Mouse (Mus musculus) forebrain, embryonic 16.5 days (tissue): ENCODE measurements around the gene Map1lc3a. TPM values are rescaled to one million over a fixed set of nuclear protein-coding genes. Genes with fewer than 3 reads are reported as not detected.

Experiments
- ATAC-seq: fragments of 200-750 bp; cut with Nextera tagmentation; 2 replicates; pipeline ENCODE4 v1.8.0; 2017; ENCODE audit warnings: mild to moderate bottlenecking, moderate library complexity
- H3K27ac ChIP-seq: fragments of 300-500 bp; sonication (generic); 2 replicates; pipeline ENCODE4 v1.5.1; 2014; ENCODE audit warnings: low read length, control low read depth
- H3K27me3 ChIP-seq: fragments of 300-500 bp; sonication (generic); replicated peaks from 2 replicates; pipeline ENCODE4 v1.6.1; 2014; ENCODE audit warnings: low read length; ENCODE audit not compliant: control insufficient read depth, insufficient read depth
- H3K36me3 ChIP-seq: fragments of 300-500 bp; sonication (generic); 2 replicates; pipeline ENCODE4 v1.6.1; 2014; ENCODE audit not compliant: control insufficient read depth, insufficient read depth
- H3K4me1 ChIP-seq: fragments of 300-500 bp; sonication (generic); replicated peaks from 2 replicates; pipeline ENCODE4 v1.6.1; 2014; ENCODE audit warnings: low read length; ENCODE audit not compliant: control insufficient read depth, insufficient read depth
- H3K4me2 ChIP-seq: fragments of 300-500 bp; sonication (generic); 2 replicates; pipeline ENCODE4 v1.6.1; 2014; ENCODE audit warnings: mild to moderate bottlenecking, low read length, control low read depth
- H3K4me3 ChIP-seq: fragments of 300-500 bp; sonication (generic); replicated peaks from 2 replicates; pipeline ENCODE4 v1.5.1; 2014; ENCODE audit warnings: mild to moderate bottlenecking, low read length, control low read depth
- H3K9ac ChIP-seq: fragments of 300-500 bp; sonication (generic); replicated peaks from 2 replicates; pipeline ENCODE4 v1.6.1; 2014; ENCODE audit warnings: low read depth, low read length, control low read depth
- H3K9me3 ChIP-seq: fragments of 300-500 bp; sonication (generic); 2 replicates; pipeline ENCODE4 v1.6.1; 2016; ENCODE audit warnings: low read length; ENCODE audit not compliant: control insufficient read depth
- WGBS: fragments of 180-500 bp; shearing (Covaris S2); extraction: QIAGEN DNeasy Blood & Tissue Kit; methylation state at CpG from one replicate; pipeline ENCODE4 v1.1.7; 2014; 5-methylcytosine and 5-hydroxymethylcytosine counted together
- polyA plus RNA-seq: library from polyadenylated mRNA; unstranded; fragments of >200 nt; fragmentation: Nextera tagmentation; extraction: Ambion mirVana; gene quantifications from 2 replicates; pipeline ENCODE4 v1.2.1, GENCODE M21; 2015

The Map1lc3a gene
- polyA plus RNA-seq, 1 experiment from 2014 or later: 425 TPM

GRCm38 (mm10) chr2:155295453-155295852 lies 19.4 kb downstream of the Map1lc3a start:
- H3K36me3 ChIP-seq: peaks cover 8% of the 10 kb centered on the region

GRCm38 (mm10) chr2:155299563-155299962 lies 23.5 kb downstream of the Map1lc3a start:
- no peaks in the 10 kb centered on the region for H3K27me3 ChIP-seq
- no peak overlapping the region for H3K4me2 ChIP-seq
- H3K4me1 ChIP-seq: no peaks in the 10 kb centered on the region
- peaks cover 8% of the 10 kb centered on the region for H3K36me3 ChIP-seq
- whole genome bisulfite sequencing: 91% methylated on average over 4 of the region's 4 CpGs
- H3K4me3 ChIP-seq: no peak overlapping the region
- no peak overlapping the region for H3K27ac ChIP-seq
- H3K9ac ChIP-seq: no peak overlapping the region
- H3K9me3 ChIP-seq: no peaks in the 10 kb centered on the region
- ATAC-seq: no peak

More at GRCm38 (mm10) chr2:155295453-155295852, 19.4 kb downstream of the Map1lc3a start:
- H3K4me3 ChIP-seq: no peak overlapping the region
- H3K4me2 ChIP-seq: no peak overlapping the region
- H3K4me1 ChIP-seq: no peaks in the 10 kb centered on the region
- WGBS: 99% methylated on average over 6 of the region's 6 CpGs
- H3K27ac ChIP-seq: no peak overlapping the region
- ATAC-seq: no peak
- H3K9me3 ChIP-seq: no peaks in the 10 kb centered on the region
- no peaks in the 10 kb centered on the region for H3K27me3 ChIP-seq
- H3K9ac ChIP-seq: no peak overlapping the region

DNA sequence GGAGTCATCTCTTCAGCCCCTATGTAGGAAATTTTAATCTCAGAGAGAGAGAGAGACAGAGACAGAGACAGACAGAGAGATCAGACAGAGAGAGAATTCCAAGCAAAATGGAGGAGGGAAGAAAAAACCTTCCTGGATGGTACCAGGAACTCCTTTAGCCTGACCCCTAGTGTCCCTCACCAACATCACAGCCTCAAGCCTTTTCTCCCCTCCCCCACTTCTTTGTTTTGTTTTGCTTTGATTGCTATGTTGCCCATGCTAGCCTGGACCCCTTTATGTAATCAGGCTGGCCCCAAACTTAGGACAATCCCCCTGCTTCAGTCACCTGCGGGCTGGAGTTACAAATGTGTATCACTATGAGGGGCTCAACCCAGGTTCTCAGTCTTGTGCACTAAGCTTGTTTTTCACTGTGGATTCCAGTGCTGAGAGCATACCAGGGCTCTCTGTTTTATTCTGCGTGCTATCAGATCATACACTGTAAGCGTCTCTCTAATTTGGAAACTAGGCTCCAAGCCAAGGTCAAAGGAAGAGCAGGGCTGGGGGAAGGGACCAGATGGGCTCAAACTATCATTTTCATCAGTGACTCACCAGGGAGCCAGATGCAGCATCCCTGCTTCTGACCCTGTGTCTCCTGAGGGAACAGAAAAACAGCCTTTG lies 33.0 kb downstream of the Map1lc3a start:
- no peak for ATAC-seq
- Histone ChIP-seq H3K36me3 (peaks cover 8% of the 10 kb centered on the region; the same call in 1 of the 2 replicates), H3K27me3 (no peaks in the 10 kb centered on the region), H3K9me3 (no peaks in the 10 kb centered on the region), H3K4me2 (no peak overlapping the region), H3K27ac (peak overlapping the region; percentile 35; the same call in 1 of the 2 replicates), H3K4me1 (peaks cover 3% of the 10 kb centered on the region; the same call in 1 of the 2 replicates), H3K4me3 (no peak overlapping the region), H3K9ac (no peak overlapping the region)
- WGBS: 34% methylated on average over 3 of the region's 3 CpGs

DNA sequence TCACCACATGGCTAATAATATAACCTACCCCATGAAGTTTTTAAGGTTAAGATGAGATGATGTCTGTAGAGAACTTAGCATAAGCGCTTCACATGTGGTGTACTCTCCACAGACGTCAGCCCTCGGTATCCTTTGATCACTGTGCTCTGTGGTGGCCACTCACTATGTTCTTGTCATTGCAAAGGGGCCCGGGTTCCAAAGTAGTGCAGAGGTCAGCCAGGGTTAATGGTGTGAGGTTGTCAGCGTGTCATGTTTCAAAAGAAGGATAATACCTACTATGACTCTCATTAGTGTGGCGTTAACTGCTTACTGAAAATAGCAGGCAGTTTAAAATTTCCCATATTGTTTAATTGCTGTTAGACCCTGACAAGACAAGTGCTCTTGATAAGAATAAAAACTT lies 37.6 kb downstream of the Map1lc3a start:
- H3K27ac ChIP-seq: no peak overlapping the region
- no peak overlapping the region for H3K9ac ChIP-seq
- no peak overlapping the region for H3K4me2 ChIP-seq
- WGBS: 60% methylated on average over 6 of the region's 6 CpGs
- peaks cover 3% of the 10 kb centered on the region; the same call in 1 of the 2 replicates for H3K4me1 ChIP-seq
- no peak overlapping the region for H3K4me3 ChIP-seq
- peaks cover 6% of the 10 kb centered on the region; the same call in 1 of the 2 replicates for H3K36me3 ChIP-seq
- ATAC-seq: no peak
- H3K27me3 ChIP-seq: no peaks in the 10 kb centered on the region
- no peaks in the 10 kb centered on the region for H3K9me3 ChIP-seq

DNA sequence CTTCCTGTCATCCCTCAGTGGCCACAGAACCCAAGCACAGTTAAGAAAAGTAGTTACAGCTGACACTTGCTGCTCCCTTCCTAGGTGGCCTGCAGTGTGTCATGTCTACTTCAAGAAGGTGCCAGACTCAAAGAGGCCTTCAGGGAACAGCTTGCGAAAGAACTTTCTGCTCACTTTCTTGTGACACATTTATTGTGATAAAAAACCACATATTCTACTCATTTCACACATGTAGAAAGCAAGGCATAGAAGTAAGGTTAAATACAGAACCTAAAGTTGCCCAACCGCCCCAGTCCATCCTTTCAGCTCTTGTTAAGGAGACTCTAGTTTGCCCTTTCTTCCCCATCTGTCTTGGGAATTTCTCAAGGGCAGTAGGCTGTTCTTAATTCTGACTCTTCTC lies 42.5 kb downstream of the Map1lc3a start:
- no peak overlapping the region for H3K27ac ChIP-seq
- 92% methylated on average over 2 of the region's 2 CpGs for WGBS

DNA sequence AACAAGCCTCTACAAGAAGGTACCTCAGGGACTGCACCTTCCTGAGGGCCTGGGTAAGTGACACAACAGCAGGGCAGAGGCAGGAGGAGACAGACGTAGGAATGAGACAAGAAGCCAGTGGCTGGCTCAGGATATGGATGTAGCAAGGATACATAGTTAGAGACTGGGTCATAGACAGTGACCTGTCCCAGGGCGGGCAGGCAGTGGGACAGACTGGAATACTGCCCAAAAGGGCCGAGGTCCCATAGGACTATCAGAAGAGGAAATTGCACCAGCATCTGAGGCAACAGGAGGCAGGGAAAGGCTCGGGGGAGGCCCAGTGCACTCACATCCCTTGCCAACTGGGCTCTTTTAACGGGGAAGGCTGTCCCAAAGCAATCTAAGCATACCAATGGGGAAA lies 44.5 kb downstream of the Map1lc3a start:
- ATAC-seq: no peak
- Histone ChIP-seq H3K27me3 (no peaks in the 10 kb centered on the region), H3K4me3 (no peak overlapping the region), H3K4me1 (no peaks in the 10 kb centered on the region), H3K36me3 (no peaks in the 10 kb centered on the region; the same call in 1 of the 2 replicates), H3K9me3 (no peaks in the 10 kb centered on the region), H3K4me2 (no peak overlapping the region), H3K9ac (no peak overlapping the region), H3K27ac (no peak overlapping the region)
- WGBS: 87% methylated on average over 5 of the region's 5 CpGs

More for the DNA sequence above, 42.5 kb downstream of the Map1lc3a start:
- Histone ChIP-seq H3K4me1 (no peaks in the 10 kb centered on the region), H3K9me3 (no peaks in the 10 kb centered on the region), H3K36me3 (peaks cover under 1% of the 10 kb centered on the region), H3K27me3 (no peaks in the 10 kb centered on the region), H3K4me3 (no peak overlapping the region), H3K4me2 (no peak overlapping the region), H3K9ac (no peak overlapping the region)
- ATAC-seq: no peak

DNA sequence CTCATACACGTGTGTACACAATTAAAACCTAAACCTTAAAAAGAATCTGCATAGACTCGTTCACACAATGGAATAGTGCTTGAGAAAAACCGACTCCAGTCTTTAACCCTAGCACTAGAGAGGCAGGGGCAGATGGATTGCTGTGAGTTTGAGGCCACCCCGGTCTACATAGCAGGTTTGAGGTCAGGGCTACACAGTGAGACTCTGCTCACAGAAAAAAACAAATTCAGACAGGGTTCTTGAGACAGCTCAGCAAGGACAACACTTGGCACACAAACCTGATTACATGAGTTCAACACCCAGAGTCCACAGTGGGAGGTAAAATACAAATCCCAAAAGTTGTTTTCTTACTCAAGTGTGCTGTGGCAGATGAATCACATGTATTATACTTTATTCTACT lies 49.9 kb downstream of the Map1lc3a start:
- H3K27ac ChIP-seq: no peak overlapping the region
- H3K4me2 ChIP-seq: no peak overlapping the region
- H3K4me3 ChIP-seq: no peak overlapping the region
- H3K9ac ChIP-seq: no peak overlapping the region
- ATAC-seq: no peak
- H3K27me3 ChIP-seq: no peaks in the 10 kb centered on the region
- no peaks in the 10 kb centered on the region for H3K9me3 ChIP-seq
- peaks cover 16% of the 10 kb centered on the region for H3K36me3 ChIP-seq
- no peaks in the 10 kb centered on the region for H3K4me1 ChIP-seq
- 90% methylated on average over 4 of the region's 4 CpGs for WGBS

Other genes starting within 250 kb of the Map1lc3a start
- 45.1 and 47.6 TPM in 2 replicates for gene Ahcy, start 201.8 kb upstream of the Map1lc3a start, polyA plus RNA-seq
- 48.5 and 53.1 TPM in 2 replicates for gene Itch, start 142.8 kb upstream of the Map1lc3a start, polyA plus RNA-seq
- 621 and 677 TPM in 2 replicates for gene Dynlrb1, start 39.8 kb upstream of the Map1lc3a start, polyA plus RNA-seq
- gene Pigu, start 81.1 kb downstream of the Map1lc3a start, polyA plus RNA-seq: 53.4 and 60.4 TPM in 2 replicates
- gene Trp53inp2, start 104.8 kb downstream of the Map1lc3a start, polyA plus RNA-seq: 82.1 and 83.2 TPM in 2 replicates
- 26.9 and 28.7 TPM in 2 replicates for gene Ncoa6, start 197.6 kb downstream of the Map1lc3a start, polyA plus RNA-seq
- gene Acss2, start 241.7 kb downstream of the Map1lc3a start, polyA plus RNA-seq: 22.3 and 22.8 TPM in 2 replicates
- 47.2 and 62.3 TPM in 2 replicates for gene Ggt7, start 241.9 kb downstream of the Map1lc3a start, polyA plus RNA-seq